Mouse (Mus musculus) bone marrow, adult 2 months (tissue): Measurements from ENCODE around the gene Pcdh15.

Experiments used
- CTCF ChIP-seq: fragments of 200-500 bp; IDR thresholded peaks from 2 replicates; pipeline ENCODE4 v1.5.1; 2011; ENCODE audit warnings: low read length, control low read depth; ENCODE audit not compliant: control insufficient read depth, insufficient read depth
- POLR2A ChIP-seq: fragments of 200-500 bp; IDR thresholded peaks from 2 replicates; pipeline ENCODE4 v1.6.1; 2011; ENCODE audit warnings: low read depth, mild to moderate bottlenecking, control low read depth, low read length, borderline replicate concordance; ENCODE audit not compliant: control insufficient read depth

GRCm38 (mm10) chr10:74335412-74335811 is 1236.3 kb downstream of the Pcdh15 start:
- no peak for TF ChIP-seq CTCF
- TF ChIP-seq POLR2A, result no peak
